ENCODE assay signal across 13 mouse cellular contexts in the genomic region with DNA sequence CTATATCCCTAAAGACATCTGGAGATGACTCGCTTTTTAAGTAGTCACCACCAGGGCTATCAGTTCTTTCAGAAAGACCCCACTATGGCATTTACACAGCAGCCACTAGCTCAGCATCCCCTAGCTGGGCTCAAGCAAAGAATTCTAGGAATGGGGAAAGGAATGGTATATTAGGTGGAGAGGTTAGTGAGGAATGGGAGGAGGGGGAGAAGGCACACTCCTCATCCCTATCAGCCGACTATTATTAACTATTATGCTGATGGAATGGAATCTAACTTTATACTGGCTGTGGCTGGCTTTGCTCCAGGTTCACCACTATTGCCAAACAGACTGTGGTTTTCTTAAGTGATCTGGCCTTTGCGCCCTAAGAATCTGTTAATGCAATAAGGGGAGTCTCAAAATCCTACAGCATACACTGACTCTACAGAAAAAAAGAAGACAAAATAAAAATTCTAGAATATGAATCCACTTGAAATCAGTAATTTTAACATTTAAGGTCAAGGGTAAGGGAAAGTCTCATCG.
DNase-seq lines count a peak whose midpoint lies in the region; ATAC-seq and TF ChIP-seq lines count a peak whose summit lies in the region.
"Had no signal": no experiment of that assay in that cellular context is flagged by ENCODE, and none has a peak within 500 bp of the region (broad histone marks: within the 10 kb centered on the region; RNA-seq: fewer than 3 reads in every experiment).

No protein-coding gene starts in this region.

- TF ChIP-seq POLR2A in lung, adult 2 months (IDR thresholded peaks at IDR 0.05; ENCODE audit: borderline replicate concordance, extremely low read depth, low read depth, low read length) = no peak

- H3K4me2 ChIP-seq in liver, postnatal 0 days (ENCODE audit: low read depth, low read length) = peak overlapping the region; percentile 22; the same call in 1 of the 2 replicates
- H3K4me2 ChIP-seq in liver, embryonic 12.5 days = no peak overlapping the region
- H3K4me2 ChIP-seq: hindbrain, embryonic 13.5 days; limb, embryonic 12.5 days; neural tube, embryonic 13.5 days had no signal

- no peak for ATAC-seq in liver, postnatal 0 days
- no peak for ATAC-seq in liver, embryonic 12.5 days

- peak; percentile 12 for DNase-seq in adrenal gland, postnatal 14 days
- no peak for DNase-seq in adrenal gland, adult (ENCODE audit: inconsistent age in 2 of 2, low spot score in 1 of 2)
- DNase-seq in liver, postnatal 0 days = no peak
- peak; percentile 13 for DNase-seq in lung, adult 2 months
- no peak for DNase-seq in frontal cortex, postnatal 10 days (ENCODE audit: low spot score in 2 of 2)
- DNase-seq in layer of hippocampus, postnatal 36 days = no peak
- DNase-seq in spleen, postnatal 36 days (ENCODE audit: low spot score in 2 of 2) = no peak
- DNase-seq: cerebellum, adult 2 months had no signal

- H3K27ac ChIP-seq in liver, postnatal 0 days (ENCODE audit: low read depth) = no peak overlapping the region
- H3K27ac ChIP-seq in liver, embryonic 12.5 days = no peak overlapping the region
- H3K27ac ChIP-seq: hindbrain, embryonic 13.5 days; limb, embryonic 12.5 days; midbrain, embryonic 10.5 days; neural tube, embryonic 13.5 days had no signal

- no peak overlapping the region for H3K4me3 ChIP-seq in liver, postnatal 0 days (ENCODE audit: low read depth, low read length)
- H3K4me3 ChIP-seq in liver, embryonic 12.5 days = no peak overlapping the region
- no peak overlapping the region for H3K4me3 ChIP-seq in lung, adult 2 months (replicated peaks; ENCODE audit: extremely low read depth, low read depth, low read length)
- H3K4me3 ChIP-seq: hindbrain, embryonic 13.5 days; limb, embryonic 12.5 days; midbrain, embryonic 10.5 days; neural tube, embryonic 13.5 days had no signal

- WGBS in liver, postnatal 0 days (ENCODE audit: insufficient replicate concordance) = 68% methylated on average over 4 of the region's 4 CpGs
- 78% methylated on average over 4 of the region's 4 CpGs for WGBS in liver, embryonic 12.5 days (ENCODE audit: insufficient replicate concordance)
- 54% methylated on average over 4 of the region's 4 CpGs for WGBS in lung, adult 2 months

- TF ChIP-seq EP300 in liver, postnatal 0 days (IDR thresholded peaks at IDR 0.05; ENCODE audit: low read depth) = no peak

- H3K4me1 ChIP-seq in liver, postnatal 0 days (ENCODE audit: insufficient read depth) = no peaks in the 10 kb centered on the region
- H3K4me1 ChIP-seq in liver, embryonic 12.5 days = peaks cover 5% of the 10 kb centered on the region; the same call in 1 of the 2 replicates
- H3K4me1 ChIP-seq in lung, adult 2 months (ENCODE audit: control insufficient read depth, insufficient read depth, low read length) = peaks cover 2% of the 10 kb centered on the region; the same call in 1 of the 2 replicates
- H3K4me1 ChIP-seq: midbrain, embryonic 10.5 days; neural tube, embryonic 13.5 days had no signal

- no peak for TF ChIP-seq CTCF in liver, postnatal 0 days (IDR thresholded peaks at IDR 0.05; ENCODE audit: low read depth)
- TF ChIP-seq CTCF in lung, adult 2 months (IDR thresholded peaks at IDR 0.05; ENCODE audit: insufficient read depth, low read length) = no peak

- no peaks in the 10 kb centered on the region for H3K9me3 ChIP-seq in liver, postnatal 0 days (ENCODE audit: low read length)
- no peaks in the 10 kb centered on the region for H3K9me3 ChIP-seq in liver, embryonic 12.5 days (replicated peaks)
- H3K9me3 ChIP-seq: hindbrain, embryonic 13.5 days; limb, embryonic 12.5 days; midbrain, embryonic 10.5 days; neural tube, embryonic 13.5 days had no signal

- no peaks in the 10 kb centered on the region for H3K36me3 ChIP-seq in liver, postnatal 0 days (replicated peaks; ENCODE audit: insufficient read depth, low read length)
- no peaks in the 10 kb centered on the region for H3K36me3 ChIP-seq in liver, embryonic 12.5 days
- H3K36me3 ChIP-seq: hindbrain, embryonic 13.5 days; limb, embryonic 12.5 days; midbrain, embryonic 10.5 days; neural tube, embryonic 13.5 days had no signal

- H3K27me3 ChIP-seq in liver, postnatal 0 days (ENCODE audit: insufficient read depth, low read length) = no peaks in the 10 kb centered on the region
- H3K27me3 ChIP-seq in liver, embryonic 12.5 days (replicated peaks) = no peaks in the 10 kb centered on the region
- H3K27me3 ChIP-seq: hindbrain, embryonic 13.5 days; limb, embryonic 12.5 days; neural tube, embryonic 13.5 days had no signal

- no peak overlapping the region for H3K9ac ChIP-seq in liver, postnatal 0 days (replicated peaks)
- H3K9ac ChIP-seq in liver, embryonic 12.5 days = no peak overlapping the region
- H3K9ac ChIP-seq: hindbrain, embryonic 13.5 days; limb, embryonic 12.5 days; neural tube, embryonic 13.5 days had no signal

Comparison
In these comparisons a context has a peak if more than half of its experiments do, and no peak if none do; other contexts are left out.
1. DNase-seq: peak in adrenal gland, postnatal 14 days (single experiment) and lung, adult 2 months (single experiment); none in adrenal gland, adult (0 of 2), liver, postnatal 0 days (single experiment), frontal cortex, postnatal 10 days (0 of 2), layer of hippocampus, postnatal 36 days (0 of 2) and spleen, postnatal 36 days (0 of 2).